Mouse (Mus musculus) sigmoid colon, adult 10 weeks (tissue): ENCODE data around the gene Flt3. TPM values are rescaled to one million over a fixed set of nuclear protein-coding genes. Genes with fewer than 3 reads are reported as not detected.

ENCODE experiments used
- polyA plus RNA-seq: library from polyadenylated mRNA; stranded (reverse); fragments of 350-450 nt; fragmentation: Illumina TruSeq; extraction: RNeasy Lipid Tissue Mini Kit (QIAGEN cat#74804); gene quantifications from one replicate; pipeline ENCODE4 v1.2.3, GENCODE M21; 2014; ENCODE audit warnings: low read depth, low replicate concordance

The Flt3 gene
- 0.82 TPM for polyA plus RNA-seq

DNA sequence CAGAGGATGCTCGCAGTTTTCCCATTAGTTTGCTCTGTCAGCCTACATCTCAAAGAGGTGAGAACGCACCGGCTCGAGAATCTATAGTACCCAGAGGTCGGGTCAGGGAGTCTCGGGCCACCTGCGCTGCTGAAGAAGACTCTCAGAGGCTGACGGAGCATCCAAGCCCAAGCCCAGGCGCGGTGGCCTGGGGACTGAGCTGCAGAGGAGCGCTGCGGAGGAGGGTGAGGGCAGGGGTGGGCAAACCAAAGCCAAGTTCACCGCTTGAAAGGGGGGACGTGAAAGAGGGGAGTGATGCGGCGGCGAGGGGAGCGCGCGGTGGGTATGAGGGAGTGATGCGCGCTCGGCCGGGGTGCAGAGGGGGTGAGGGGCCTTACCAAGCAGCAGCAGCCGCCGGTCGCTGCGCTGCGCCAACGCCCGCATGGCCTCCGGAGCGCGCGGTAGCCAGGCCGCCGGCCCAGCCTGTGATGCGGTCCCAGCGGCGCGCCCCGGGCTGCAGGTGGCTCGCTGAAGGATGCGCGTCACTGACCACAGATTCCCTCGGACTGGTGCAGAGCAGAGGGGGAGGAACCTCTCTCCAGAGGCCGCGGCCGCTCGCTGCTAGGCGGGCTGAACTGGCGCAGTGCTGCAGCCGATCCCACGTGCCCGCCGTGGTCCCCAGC lies at the start of gene Flt3:
Gene Flt3 (minus strand): TSS at position 647 of the 662 bp plus-strand sequence.

GRCm38 (mm10) chr5:147429535-147430305 lies 29.4 kb upstream of the Flt3 start, which contains the start of gene Pan3:
Gene Pan3 (plus strand): TSS chr5:147430161.

DNA sequence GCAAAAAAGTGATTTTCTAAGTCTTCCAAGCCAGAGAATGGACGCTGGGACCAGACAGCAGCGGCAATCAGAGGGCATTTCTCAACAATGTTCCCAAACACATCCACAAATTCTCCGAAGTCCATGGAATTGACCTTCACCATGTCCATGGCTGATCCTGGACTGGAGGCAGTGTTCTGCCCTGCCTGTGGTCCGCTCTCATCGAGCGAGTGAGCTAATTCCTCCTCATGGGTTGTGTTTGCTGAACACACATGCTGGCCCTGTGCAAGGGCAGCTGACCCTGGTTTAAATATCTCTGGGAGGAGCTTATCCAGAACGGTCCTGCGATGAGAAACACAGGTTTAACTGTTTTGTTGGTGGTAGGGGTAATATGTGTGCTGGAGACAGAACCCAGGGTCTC lies 78.1 kb downstream of the Flt3 start, which contains the start of gene Urad:
Gene Urad (minus strand): TSS at position 258 of the 400 bp plus-strand sequence.

DNA sequence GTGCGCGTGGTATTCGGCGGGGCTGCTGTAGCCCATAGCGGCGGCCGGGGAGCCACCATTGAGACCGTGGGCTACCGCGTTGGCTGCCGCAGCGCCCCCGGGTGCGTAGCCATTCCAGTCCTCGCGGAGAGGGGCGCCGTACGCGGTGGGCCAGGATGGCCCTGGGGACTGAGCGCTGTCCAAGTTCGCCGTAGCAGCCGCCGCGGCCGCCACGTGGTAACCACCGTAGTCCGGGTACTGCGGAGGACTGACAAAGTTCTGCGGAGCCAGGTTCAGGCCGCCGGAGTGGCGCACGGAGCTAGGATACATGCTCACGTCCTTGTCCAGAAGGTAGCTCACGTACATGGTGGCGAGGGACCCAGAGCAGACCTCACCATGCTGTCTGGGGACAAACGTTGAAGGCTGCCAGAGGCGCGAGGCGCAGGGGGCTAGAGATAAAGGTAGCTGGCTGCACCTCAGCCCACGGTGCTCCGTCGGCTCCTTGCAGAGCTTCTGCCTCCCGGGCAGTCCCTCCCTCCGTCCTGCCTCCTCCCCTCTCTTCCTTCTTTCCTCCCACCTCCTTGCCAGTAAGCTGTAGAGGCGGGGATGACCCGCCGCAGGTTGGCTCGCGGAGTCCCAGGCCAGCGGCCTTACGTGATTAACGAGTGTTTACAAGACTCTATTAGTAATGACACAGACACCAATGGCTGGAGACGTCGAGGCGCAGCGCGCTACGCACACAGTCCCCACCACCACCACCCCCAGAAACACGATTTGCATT lies 93.5 kb downstream of the Flt3 start, which contains the start of gene Cdx2:
Gene Cdx2 (minus strand): TSS at position 633 of the 760 bp plus-strand sequence.

Other genes starting within 250 kb of the Flt3 start
- gene Gsx1, start 211.8 kb downstream of the Flt3 start, polyA plus RNA-seq: not detected
- gene Pdx1, start 130.5 kb downstream of the Flt3 start, polyA plus RNA-seq: 0.25 TPM
- gene Cdx2, start 93.2 kb downstream of the Flt3 start, polyA plus RNA-seq: 36.4 TPM
- not detected for gene Urad, start 78.0 kb downstream of the Flt3 start, polyA plus RNA-seq
- 117 TPM for gene Pan3, start 29.7 kb upstream of the Flt3 start, polyA plus RNA-seq